Mouse (Mus musculus) splenic B cell, adult 2 months (primary cell): Measurements from ENCODE around the gene Jade2.

Experiments
- DNase-seq: peaks from one replicate; pipeline ENCODE4 v3.0.0-alpha.2; 2011; ENCODE audit warnings: low read depth, low spot score
- H3K27me3 ChIP-seq: 2 replicates; pipeline ENCODE4 v1.6.1; 2012; ENCODE audit warnings: mild to moderate bottlenecking, low read length, moderate library complexity, mixed read lengths; ENCODE audit not compliant: control insufficient read depth, poor library complexity, insufficient read depth, severe bottlenecking
- H3K36me3 ChIP-seq: 2 replicates; pipeline ENCODE4 v1.6.1; 2012; ENCODE audit warnings: mild to moderate bottlenecking, low read length, moderate library complexity, mixed read lengths; ENCODE audit not compliant: control insufficient read depth, poor library complexity, insufficient read depth, severe bottlenecking

The Jade2 gene

GRCm38 (mm10) chr11:51874266-51875036 is 17.0 kb upstream of the Jade2 start:
- Histone ChIP-seq H3K36me3 (no peaks in the 10 kb centered on the region), H3K27me3 (no peaks in the 10 kb centered on the region)
- DNase-seq = no peak

DNA sequence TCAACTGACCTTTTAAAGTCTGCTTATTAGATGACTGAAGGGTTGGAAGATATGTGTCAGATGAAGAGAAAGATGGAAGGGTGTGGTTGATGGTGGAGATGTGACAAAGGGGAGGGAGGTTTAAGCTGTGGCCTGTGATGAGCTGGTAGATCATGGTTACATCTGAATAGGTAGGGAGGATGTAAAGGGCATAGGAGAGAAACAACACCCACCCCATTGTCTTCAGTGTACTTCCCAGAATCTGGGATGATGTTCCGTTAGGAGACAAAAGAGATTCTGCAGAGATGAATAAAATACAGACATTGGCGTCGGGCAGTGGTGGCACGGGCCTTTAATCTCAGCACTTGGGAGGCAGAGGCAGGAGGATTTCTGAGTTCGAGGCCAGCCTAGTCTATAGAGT is 15.7 kb upstream of the Jade2 start:
- Histone ChIP-seq H3K36me3 (no peaks in the 10 kb centered on the region), H3K27me3 (no peaks in the 10 kb centered on the region)
- DNase-seq = no peak

GRCm38 (mm10) chr11:51867261-51867660 is 9.8 kb upstream of the Jade2 start:
- H3K36me3 ChIP-seq = no peaks in the 10 kb centered on the region
- no peak for DNase-seq
- H3K27me3 ChIP-seq = no peaks in the 10 kb centered on the region

GRCm38 (mm10) chr11:51866020-51866419 is 8.6 kb upstream of the Jade2 start:
- Histone ChIP-seq H3K36me3 (no peaks in the 10 kb centered on the region), H3K27me3 (no peaks in the 10 kb centered on the region)
- DNase-seq = no peak

GRCm38 (mm10) chr11:51860666-51861065 is 3.2 kb upstream of the Jade2 start:
- no peaks in the 10 kb centered on the region for H3K27me3 ChIP-seq
- no peak for DNase-seq
- no peaks in the 10 kb centered on the region for H3K36me3 ChIP-seq

GRCm38 (mm10) chr11:51859561-51859960 is 2.1 kb upstream of the Jade2 start:
- DNase-seq = no peak
- H3K36me3 ChIP-seq = no peaks in the 10 kb centered on the region
- no peaks in the 10 kb centered on the region for H3K27me3 ChIP-seq

- peak; percentile 60 for DNase-seq
- no peaks in the 10 kb centered on the region for H3K36me3 ChIP-seq
Observed at GRCm38 (mm10) chr11:51858528-51859051, 1.1 kb upstream of the Jade2 start.

DNA sequence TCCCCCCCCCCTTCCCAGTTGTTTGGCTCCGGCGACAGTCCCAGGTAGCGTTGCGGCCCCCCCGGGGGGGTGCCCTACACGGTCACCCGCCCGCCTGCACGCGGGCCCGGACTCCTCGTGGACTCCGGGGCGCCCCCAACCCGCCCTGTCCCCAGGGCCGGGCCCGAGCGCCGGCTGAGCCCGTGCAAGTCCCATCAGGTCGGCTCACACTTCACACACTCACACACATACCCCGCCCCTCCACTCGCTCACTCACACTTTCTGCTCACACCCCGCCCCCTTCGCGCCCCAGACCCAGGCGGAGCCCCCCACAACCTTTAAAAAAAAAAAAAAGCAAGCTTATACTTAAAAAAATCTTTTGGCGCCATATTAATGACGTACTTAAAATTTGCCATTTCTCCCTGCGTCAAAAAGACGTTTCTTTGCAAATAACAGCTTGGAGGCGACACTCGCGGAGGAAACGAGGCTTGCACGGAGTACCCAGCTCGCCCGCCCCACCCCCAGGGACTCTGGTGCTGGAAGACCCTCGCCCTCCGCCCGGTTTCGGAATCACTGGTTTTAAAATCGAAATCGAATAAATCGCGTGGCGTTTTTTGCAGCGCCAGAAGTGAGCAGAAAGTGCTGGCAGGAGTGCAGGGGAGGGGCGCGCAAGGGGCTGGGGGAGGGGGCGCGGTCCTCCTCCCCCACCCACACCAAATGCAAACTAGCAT is 520 bp upstream of the Jade2 start:
- DNase-seq = peak; percentile 84
- no peaks in the 10 kb centered on the region for H3K27me3 ChIP-seq

More at GRCm38 (mm10) chr11:51858528-51859051, 1.1 kb upstream of the Jade2 start:
- no peaks in the 10 kb centered on the region for H3K27me3 ChIP-seq

GRCm38 (mm10) chr11:51856616-51857080 is 805 bp downstream of the Jade2 start:
- DNase-seq = peak; percentile 81
- H3K27me3 ChIP-seq = no peaks in the 10 kb centered on the region
- H3K36me3 ChIP-seq = no peaks in the 10 kb centered on the region

More for the DNA sequence above, 520 bp upstream of the Jade2 start:
- no peaks in the 10 kb centered on the region for H3K36me3 ChIP-seq

GRCm38 (mm10) chr11:51855818-51856615 is 1.4 kb downstream of the Jade2 start:
- peak; percentile 76 for DNase-seq
- H3K36me3 ChIP-seq = no peaks in the 10 kb centered on the region
- H3K27me3 ChIP-seq = no peaks in the 10 kb centered on the region

DNA sequence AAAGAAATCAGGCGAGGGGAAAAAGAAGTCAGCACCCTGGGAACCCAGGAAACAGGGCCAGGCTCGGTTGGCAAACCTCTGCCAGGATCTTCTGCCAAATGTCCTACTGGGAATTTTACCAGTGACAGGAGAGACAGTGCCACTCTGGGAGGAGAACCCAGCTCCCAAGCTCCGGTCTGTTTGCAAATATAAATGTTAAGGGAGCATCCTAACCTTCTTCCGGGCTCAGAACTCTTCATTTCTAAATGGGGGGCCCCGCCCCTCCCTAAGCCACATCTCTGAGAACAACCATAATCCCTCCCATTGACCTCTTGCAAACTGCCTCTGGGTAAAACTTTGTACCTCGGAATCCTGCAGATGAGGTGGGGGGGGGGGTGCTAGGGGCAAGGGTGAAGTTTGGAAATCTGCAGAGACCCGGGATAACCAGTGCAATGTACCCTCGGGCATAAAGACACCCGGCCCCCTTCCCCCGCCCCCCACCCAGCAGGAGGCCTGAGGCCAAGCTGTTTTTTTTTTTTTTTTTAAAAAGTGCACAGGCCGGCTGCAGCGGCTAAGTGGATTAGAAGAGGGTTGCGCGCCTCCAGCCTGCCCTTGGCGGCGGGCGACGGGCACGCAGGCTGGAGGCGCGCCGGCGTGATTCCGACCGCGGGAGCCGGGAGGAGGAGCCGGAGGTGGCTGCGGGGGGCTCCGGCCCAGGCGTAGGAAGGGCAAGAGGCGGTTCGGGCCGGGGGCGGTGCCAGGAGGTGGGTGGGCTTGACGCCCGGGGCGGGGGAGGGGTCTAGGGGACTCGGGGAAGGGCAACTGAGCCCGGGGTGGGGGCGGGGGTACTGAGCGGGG is 2.3 kb downstream of the Jade2 start:
- peak; percentile 80 for DNase-seq
- H3K36me3 ChIP-seq = no peaks in the 10 kb centered on the region
- H3K27me3 ChIP-seq = no peaks in the 10 kb centered on the region

DNA sequence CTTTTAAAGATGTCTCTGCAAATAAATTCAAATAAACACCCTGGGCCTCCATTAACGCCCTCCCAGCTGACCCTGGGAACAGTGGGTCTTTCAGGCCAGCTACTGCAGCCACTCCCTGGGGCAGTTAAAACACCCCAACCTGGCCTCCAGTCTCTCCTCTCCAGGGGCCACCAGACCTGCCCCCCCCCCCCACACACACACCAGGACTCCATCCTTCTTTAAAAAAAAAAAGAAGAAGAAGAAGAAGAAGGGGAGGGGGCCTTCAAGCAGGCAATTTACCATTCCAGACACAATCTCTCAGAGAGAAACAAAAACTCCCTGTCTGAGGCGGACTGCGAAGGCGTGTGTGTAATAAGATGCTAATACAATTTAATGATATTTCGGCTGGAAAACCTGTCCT is 4.9 kb downstream of the Jade2 start:
- no peaks in the 10 kb centered on the region for H3K27me3 ChIP-seq
- no peak for DNase-seq
- no peaks in the 10 kb centered on the region for H3K36me3 ChIP-seq

- no peak for DNase-seq
- H3K36me3 ChIP-seq = no peaks in the 10 kb centered on the region
- H3K27me3 ChIP-seq = no peaks in the 10 kb centered on the region
Observed at GRCm38 (mm10) chr11:51852091-51852521, 5.3 kb downstream of the Jade2 start.
